Comparison of ENCODE assay signal across 9 mouse cellular contexts in genomic region chr7:116038024-116038423, GRCm38 (mm10). TPM values are rescaled to one million over a fixed set of nuclear protein-coding genes. Genes with fewer than 3 reads are reported as not detected.
DNase-seq lines count a peak whose midpoint lies in the region; ATAC-seq and TF ChIP-seq lines count a peak whose summit lies in the region.
"Had no signal": no experiment of that assay in that cellular context is flagged by ENCODE, and none has a peak within 500 bp of the region (broad histone marks: within the 10 kb centered on the region; RNA-seq: fewer than 3 reads in every experiment).

No protein-coding gene starts in this region.

- H3K79me2 ChIP-seq in liver, adult 2 months (ENCODE audit: control insufficient read depth, insufficient read depth, low read length) = no peaks in the 10 kb centered on the region

- H3K4me2 ChIP-seq in forebrain, postnatal 0 days (ENCODE audit: low read depth) = peak overlapping the region; percentile 91
- peak overlapping the region; percentile 90 for H3K4me2 ChIP-seq in stomach, embryonic 14.5 days (replicated peaks; ENCODE audit: low read depth, low read length)

- TF ChIP-seq POLR2A in liver, adult 2 months (IDR thresholded peaks at IDR 0.05; ENCODE audit: extremely low read depth, insufficient read depth, low read length) = no peak
- no peak for TF ChIP-seq POLR2A in cerebellum, adult 2 months (IDR thresholded peaks at IDR 0.05; ENCODE audit: borderline replicate concordance, insufficient read depth, low read length)

- H3K9ac ChIP-seq in forebrain, postnatal 0 days = no peak overlapping the region
- H3K9ac ChIP-seq in liver, adult 2 months (ENCODE audit: low read depth, low read length) = no peak overlapping the region
- H3K9ac ChIP-seq in stomach, embryonic 14.5 days (replicated peaks; ENCODE audit: low read depth, low read length) = no peak overlapping the region

- ATAC-seq in forebrain, postnatal 0 days = no peak
- ATAC-seq in stomach, embryonic 14.5 days (ENCODE audit: insufficient number of reproducible peaks, insufficient read depth, low FRiP score, low read depth) = no peak

- H3K9me3 ChIP-seq in forebrain, postnatal 0 days (ENCODE audit: low read length) = no peaks in the 10 kb centered on the region
- H3K9me3 ChIP-seq in stomach, embryonic 14.5 days (ENCODE audit: control insufficient read depth, low read depth, low read length) = no peaks in the 10 kb centered on the region

- H3K4me1 ChIP-seq in forebrain, postnatal 0 days (ENCODE audit: insufficient read depth) = peaks cover 19% of the 10 kb centered on the region
- peaks cover 8% of the 10 kb centered on the region for H3K4me1 ChIP-seq in liver, adult 2 months (ENCODE audit: control insufficient read depth, insufficient read depth, low read length)
- 0 out of 2 replicates have a peak, but pooled peaks cover 3% of the 10 kb centered on the region for H3K4me1 ChIP-seq in stomach, embryonic 14.5 days (ENCODE audit: control insufficient read depth, insufficient read depth, low read length)
- H3K4me1 ChIP-seq in cerebellum, adult 2 months (ENCODE audit: control insufficient read depth, insufficient read depth, low read length) = 0 out of 2 replicates have a peak, but pooled peaks cover 3% of the 10 kb centered on the region

- TF ChIP-seq CTCF in forebrain, postnatal 0 days (IDR thresholded peaks at IDR 0.05; ENCODE audit: low read depth) = no peak
- no peak for TF ChIP-seq CTCF in liver, adult 2 months (IDR thresholded peaks at IDR 0.05; ENCODE audit: low read depth, low read length)
- no peak for TF ChIP-seq CTCF in cerebellum, adult 2 months (IDR thresholded peaks at IDR 0.05; ENCODE audit: borderline replicate concordance, insufficient read depth, low read depth, low read length)

- peak overlapping the region; percentile 43 for H3K4me3 ChIP-seq in forebrain, postnatal 0 days (ENCODE audit: low read depth, low read length)
- H3K4me3 ChIP-seq in liver, adult 2 months (ENCODE audit: insufficient read depth, low read depth, low read length) = no peak overlapping the region
- H3K4me3 ChIP-seq in stomach, embryonic 14.5 days (ENCODE audit: low read depth, low read length) = peak overlapping the region; percentile 7; the same call in 1 of the 2 replicates
- H3K4me3 ChIP-seq in cerebellum, adult 2 months (replicated peaks; ENCODE audit: insufficient read depth, low read depth, low read length) = no peak overlapping the region

- H3K36me3 ChIP-seq in forebrain, postnatal 0 days (ENCODE audit: insufficient read depth) = no peaks in the 10 kb centered on the region
- no peaks in the 10 kb centered on the region for H3K36me3 ChIP-seq in liver, adult 2 months (ENCODE audit: control insufficient read depth, insufficient read depth, low read length)
- no peaks in the 10 kb centered on the region for H3K36me3 ChIP-seq in stomach, embryonic 14.5 days (ENCODE audit: control insufficient read depth, insufficient read depth, low read length)

- H3K27ac ChIP-seq in forebrain, postnatal 0 days (ENCODE audit: low read depth, low read length) = no peak overlapping the region
- no peak overlapping the region for H3K27ac ChIP-seq in liver, adult 2 months (replicated peaks; ENCODE audit: insufficient read depth, low read depth, low read length)
- no peak overlapping the region for H3K27ac ChIP-seq in stomach, embryonic 14.5 days (ENCODE audit: low read length)
- H3K27ac ChIP-seq in cerebellum, adult 2 months (ENCODE audit: insufficient read depth, low read length) = no peak overlapping the region

- 9% methylated on average over 13 of the region's 13 CpGs for WGBS in forebrain, postnatal 0 days
- WGBS in liver, adult 2 months = 3% methylated on average over 13 of the region's 13 CpGs
- 6% methylated on average over 13 of the region's 13 CpGs for WGBS in stomach, embryonic 14.5 days
- 18% methylated on average over 13 of the region's 13 CpGs for WGBS in cerebellum, adult 2 months

- H3K27me3 ChIP-seq in forebrain, postnatal 0 days (ENCODE audit: insufficient read depth, low read length) = peaks cover 32% of the 10 kb centered on the region
- peaks cover 12% of the 10 kb centered on the region for H3K27me3 ChIP-seq in liver, adult 2 months (ENCODE audit: control insufficient read depth, insufficient read depth, low read length)
- peaks cover 17% of the 10 kb centered on the region for H3K27me3 ChIP-seq in stomach, embryonic 14.5 days (ENCODE audit: control insufficient read depth, insufficient read depth, low read length)
- H3K27me3 ChIP-seq in cerebellum, adult 2 months (ENCODE audit: control insufficient read depth, insufficient read depth, low read length) = peaks cover 6% of the 10 kb centered on the region; the same call in 1 of the 2 replicates

- peak; percentile 5 for DNase-seq in kidney, postnatal 14 days
- DNase-seq in kidney, postnatal 10 days = no peak
- no peak for DNase-seq in forebrain, postnatal 0 days
- DNase-seq in liver, adult 2 months (ENCODE audit: extremely low read depth, low read depth, low spot score) = peak; percentile 17
- DNase-seq in cerebellum, adult 2 months = no peak
- no peak for DNase-seq in layer of hippocampus, postnatal 14 days (ENCODE audit: low spot score in 2 of 2)
- DNase-seq in spleen, postnatal 4 days (ENCODE audit: low spot score in 2 of 2) = no peak
- DNase-seq: cerebellum, adult 11 months had no signal

RNA-seq across cellular contexts. Expression of gene Sox6, which starts 0.6 kb away (rescaled TPM):
- 33.1 and 64.7 TPM in 2 replicates for total RNA-seq in forebrain, postnatal 0 days (2014; rRNA removed)
- 26.5 and 46.2 TPM in 2 replicates for polyA plus RNA-seq in forebrain, postnatal 0 days (2015; fragmentation: Nextera tagmentation; extraction: Ambion mirVana)
- total RNA-seq in liver, adult 2 months (2014; rRNA removed) = 34.8 and 50.0 TPM in 2 replicates
- 11.5 and 16.0 TPM in 2 replicates for polyA plus RNA-seq in liver, adult 2 months (2012; rRNA removed)
- 38.7 and 40.6 TPM in 2 replicates for polyA plus RNA-seq in stomach, embryonic 14.5 days (2014; fragmentation: Nextera tagmentation; extraction: Ambion mirVana)
- polyA plus RNA-seq in cerebellum, adult 2 months (2012; rRNA removed) = 4.6 and 6.0 TPM in 2 replicates
- 10 to 100 TPM; 38.8 to 39.1 TPM for total RNA-seq in layer of hippocampus, postnatal 14 days (2021)

RNA-seq across cellular contexts. Expression of gene 1110004F10Rik, which starts 1.2 kb away (rescaled TPM):
- 211 and 229 TPM in 2 replicates for total RNA-seq in forebrain, postnatal 0 days (2014; rRNA removed)
- 431 and 439 TPM in 2 replicates for polyA plus RNA-seq in forebrain, postnatal 0 days (2015; fragmentation: Nextera tagmentation; extraction: Ambion mirVana)
- 38.1 and 44.8 TPM in 2 replicates for total RNA-seq in liver, adult 2 months (2014; rRNA removed)
- 30.4 and 32.1 TPM in 2 replicates for polyA plus RNA-seq in liver, adult 2 months (2012; rRNA removed)
- 271 and 275 TPM in 2 replicates for polyA plus RNA-seq in stomach, embryonic 14.5 days (2014; fragmentation: Nextera tagmentation; extraction: Ambion mirVana)
- 105 and 113 TPM in 2 replicates for polyA plus RNA-seq in cerebellum, adult 2 months (2012; rRNA removed)
- 100 to 1,000 TPM; 116 to 117 TPM for total RNA-seq in layer of hippocampus, postnatal 14 days (2021)

RNA-seq across cellular contexts. Expression of gene Gm4353, which starts 46.4 kb away (rescaled TPM):
- 0.76 and 0.92 TPM in 2 replicates for total RNA-seq in forebrain, postnatal 0 days (2014; rRNA removed)
- polyA plus RNA-seq in forebrain, postnatal 0 days (2015; fragmentation: Nextera tagmentation; extraction: Ambion mirVana) = 0.31 and 0.53 TPM in 2 replicates
- 0.13 and 0.28 TPM in 2 replicates for total RNA-seq in liver, adult 2 months (2014; rRNA removed)
- 0.39 and 0.52 TPM in 2 replicates for polyA plus RNA-seq in liver, adult 2 months (2012; rRNA removed)
- 0.71 and 1.2 TPM in 2 replicates for polyA plus RNA-seq in stomach, embryonic 14.5 days (2014; fragmentation: Nextera tagmentation; extraction: Ambion mirVana)
- polyA plus RNA-seq in cerebellum, adult 2 months (2012; rRNA removed) = 0.79 and 1.2 TPM in 2 replicates
- 1 to 10 TPM; 2.9 to 4.3 TPM for total RNA-seq in layer of hippocampus, postnatal 14 days (2021)

Comparison
In these comparisons a context has a peak if more than half of its experiments do, and no peak if none do; other contexts are left out.
1. DNase-seq: peak in kidney, postnatal 14 days (single experiment) and liver, adult 2 months (single experiment); none in kidney, postnatal 10 days (single experiment), forebrain, postnatal 0 days (single experiment), cerebellum, adult 2 months (0 of 2), layer of hippocampus, postnatal 14 days (0 of 2) and spleen, postnatal 4 days (0 of 2).
2. H3K4me3 ChIP-seq: peak in forebrain, postnatal 0 days (single experiment) and stomach, embryonic 14.5 days (single experiment); none in liver, adult 2 months (single experiment) and cerebellum, adult 2 months (single experiment).